Mouse (Mus musculus): Measurements from ENCODE around the gene Amh. TPM values are rescaled to one million over a fixed set of nuclear protein-coding genes. Genes with fewer than 3 reads are reported as not detected.

Amh gene
- polyA plus RNA-seq, 1 experiment from 2014 or later: 0.10 TPM

DNA sequence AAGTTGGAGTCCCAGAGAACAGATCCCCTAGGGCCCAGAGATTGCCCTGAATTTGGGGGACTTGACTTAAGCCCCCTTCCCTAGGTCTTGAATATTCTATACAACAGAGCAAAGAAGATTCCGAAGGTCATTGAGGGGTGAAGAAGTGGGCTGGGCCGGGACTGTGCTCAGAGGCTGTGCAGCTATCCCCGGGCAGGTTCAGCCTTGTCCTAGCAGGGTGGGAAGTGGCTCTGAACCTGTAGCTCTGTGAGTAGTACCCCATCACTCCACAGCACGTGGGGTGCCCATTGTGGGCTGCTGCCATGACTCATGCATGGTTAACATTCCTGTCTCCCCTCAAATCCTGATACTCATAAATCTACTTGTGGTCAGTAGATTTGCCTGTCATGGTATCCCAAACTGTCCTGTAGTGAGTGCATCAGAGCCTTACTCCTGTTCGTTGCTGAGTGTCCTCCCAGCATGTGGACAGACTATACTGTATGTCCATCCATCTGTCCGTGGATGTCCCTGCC is 28.6 kb upstream of the Amh start:
- no peaks in the 10 kb centered on the region for H3K4me1 ChIP-seq (ENCODE audit: control insufficient read depth, insufficient read depth, low read length)
- H3K36me3 ChIP-seq (ENCODE audit: control insufficient read depth, insufficient read depth, low read length): peaks cover 98% of the 10 kb centered on the region
- no peak for ATAC-seq
- WGBS: 88% methylated on average over 6 of the region's 6 CpGs
- no peak overlapping the region for H3K4me3 ChIP-seq (ENCODE audit: low read depth, low read length)
- no peak for DNase-seq (ENCODE audit: low spot score)
- H3K4me2 ChIP-seq (ENCODE audit: low read length): no peak overlapping the region
- H3K9me3 ChIP-seq (replicated peaks; ENCODE audit: control insufficient read depth, low read length): no peaks in the 10 kb centered on the region
- no peaks in the 10 kb centered on the region for H3K27me3 ChIP-seq (replicated peaks; ENCODE audit: control insufficient read depth, insufficient read depth, low read length)
- H3K27ac ChIP-seq (ENCODE audit: low read depth, low read length): no peak overlapping the region
- no peak overlapping the region for H3K9ac ChIP-seq (ENCODE audit: low read length)

DNA sequence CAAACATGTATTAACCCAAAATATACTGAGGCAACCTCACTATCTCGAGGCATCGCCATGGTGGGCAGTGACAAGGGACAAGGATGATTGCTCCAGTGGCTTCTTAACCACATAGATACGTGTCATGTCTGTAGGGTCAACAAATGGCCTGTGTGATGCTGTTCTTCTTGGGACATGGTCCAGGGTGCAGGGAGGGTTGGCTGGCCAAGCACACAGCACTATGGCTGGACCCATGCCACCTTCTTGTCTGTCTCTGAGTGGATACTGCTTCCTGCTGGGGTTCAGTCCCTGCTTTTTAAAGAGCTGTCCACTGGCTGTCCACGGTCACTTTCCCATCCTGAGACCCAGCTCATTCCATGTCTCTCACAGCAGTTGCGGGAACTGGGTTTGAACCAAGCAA is 27.9 kb upstream of the Amh start:
- Histone ChIP-seq H3K27me3 (replicated peaks; ENCODE audit: control insufficient read depth, insufficient read depth, low read length) (no peaks in the 10 kb centered on the region), H3K4me2 (ENCODE audit: low read length) (no peak overlapping the region), H3K9ac (ENCODE audit: low read length) (no peak overlapping the region), H3K36me3 (ENCODE audit: control insufficient read depth, insufficient read depth, low read length) (peaks cover 98% of the 10 kb centered on the region), H3K4me1 (ENCODE audit: control insufficient read depth, insufficient read depth, low read length) (no peaks in the 10 kb centered on the region), H3K9me3 (replicated peaks; ENCODE audit: control insufficient read depth, low read length) (no peaks in the 10 kb centered on the region), H3K27ac (ENCODE audit: low read depth, low read length) (no peak overlapping the region), H3K4me3 (ENCODE audit: low read depth, low read length) (no peak overlapping the region)
- DNase-seq (ENCODE audit: low spot score) (no peak), ATAC-seq (no peak)
- WGBS: 95% methylated on average over 5 of the region's 5 CpGs

DNA sequence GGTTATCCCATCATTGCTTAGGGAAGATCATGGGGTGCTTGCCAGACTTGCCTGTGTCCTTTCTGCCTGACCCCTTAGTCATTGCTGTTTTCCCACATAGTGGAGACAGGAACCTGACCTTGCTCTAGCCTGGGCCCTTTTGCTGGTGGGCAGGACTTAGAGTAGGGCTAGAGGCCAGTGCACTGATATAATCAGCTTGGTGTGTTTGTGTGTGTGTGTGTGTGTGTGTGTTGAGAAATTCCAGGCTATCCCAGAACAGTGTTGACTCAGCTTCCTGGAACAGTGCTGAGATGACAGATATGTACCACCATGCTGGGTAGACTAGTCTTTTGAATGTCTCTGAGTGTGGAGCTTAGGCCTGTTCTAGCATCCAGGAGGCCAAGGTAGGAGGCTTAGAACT is 25.5 kb upstream of the Amh start:
- ATAC-seq: no peak
- peaks cover 98% of the 10 kb centered on the region for H3K36me3 ChIP-seq (ENCODE audit: control insufficient read depth, insufficient read depth, low read length)
- DNase-seq (ENCODE audit: low spot score): no peak
- H3K9ac ChIP-seq (ENCODE audit: low read length): no peak overlapping the region
- no peak overlapping the region for H3K4me3 ChIP-seq (ENCODE audit: low read depth, low read length)
- no peaks in the 10 kb centered on the region for H3K4me1 ChIP-seq (ENCODE audit: control insufficient read depth, insufficient read depth, low read length)
- H3K9me3 ChIP-seq (replicated peaks; ENCODE audit: control insufficient read depth, low read length): no peaks in the 10 kb centered on the region
- no peak overlapping the region for H3K27ac ChIP-seq (ENCODE audit: low read depth, low read length)
- H3K27me3 ChIP-seq (replicated peaks; ENCODE audit: control insufficient read depth, insufficient read depth, low read length): no peaks in the 10 kb centered on the region
- no peak overlapping the region for H3K4me2 ChIP-seq (ENCODE audit: low read length)

- WGBS: 95% methylated on average over 2 of the region's 2 CpGs
- ATAC-seq (no peak), DNase-seq (ENCODE audit: low spot score) (no peak)
- Histone ChIP-seq H3K4me1 (ENCODE audit: control insufficient read depth, insufficient read depth, low read length) (no peaks in the 10 kb centered on the region), H3K9me3 (replicated peaks; ENCODE audit: control insufficient read depth, low read length) (no peaks in the 10 kb centered on the region), H3K9ac (ENCODE audit: low read length) (no peak overlapping the region), H3K36me3 (ENCODE audit: control insufficient read depth, insufficient read depth, low read length) (peaks cover 99% of the 10 kb centered on the region), H3K27me3 (replicated peaks; ENCODE audit: control insufficient read depth, insufficient read depth, low read length) (no peaks in the 10 kb centered on the region), H3K4me3 (ENCODE audit: low read depth, low read length) (no peak overlapping the region), H3K4me2 (ENCODE audit: low read length) (no peak overlapping the region), H3K27ac (ENCODE audit: low read depth, low read length) (no peak overlapping the region)
Measured at GRCm38 (mm10) chr10:80784302-80784701, 20.7 kb upstream of the Amh start.

DNA sequence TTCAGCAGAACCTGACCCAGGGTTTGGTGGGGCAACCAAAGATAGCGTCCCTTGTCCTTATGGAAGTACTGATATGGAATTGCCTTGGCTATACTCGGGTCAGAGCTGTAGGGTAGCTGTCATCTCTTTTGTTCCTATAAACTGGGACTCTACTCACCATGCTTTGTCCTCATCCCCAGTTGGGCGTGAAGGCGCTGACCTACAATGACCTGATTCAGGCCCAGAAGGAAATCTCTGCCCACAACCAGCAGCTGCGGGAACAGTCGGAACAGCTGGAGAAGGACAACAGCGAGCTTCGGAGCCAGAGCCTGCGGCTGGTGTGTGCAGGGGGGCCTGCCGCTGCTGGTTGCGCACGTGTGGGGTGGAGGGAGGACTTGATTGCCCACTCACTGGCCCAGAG is 20.2 kb upstream of the Amh start:
- Histone ChIP-seq H3K36me3 (ENCODE audit: control insufficient read depth, insufficient read depth, low read length) (peaks cover 98% of the 10 kb centered on the region), H3K4me3 (ENCODE audit: low read depth, low read length) (no peak overlapping the region), H3K4me2 (ENCODE audit: low read length) (no peak overlapping the region), H3K27ac (ENCODE audit: low read depth, low read length) (no peak overlapping the region), H3K9ac (ENCODE audit: low read length) (no peak overlapping the region), H3K4me1 (ENCODE audit: control insufficient read depth, insufficient read depth, low read length) (no peaks in the 10 kb centered on the region), H3K9me3 (replicated peaks; ENCODE audit: control insufficient read depth, low read length) (no peaks in the 10 kb centered on the region), H3K27me3 (replicated peaks; ENCODE audit: control insufficient read depth, insufficient read depth, low read length) (no peaks in the 10 kb centered on the region)
- WGBS: 84% methylated on average over 12 of the region's 12 CpGs
- no peak for ATAC-seq
- DNase-seq (ENCODE audit: low spot score): no peak

DNA sequence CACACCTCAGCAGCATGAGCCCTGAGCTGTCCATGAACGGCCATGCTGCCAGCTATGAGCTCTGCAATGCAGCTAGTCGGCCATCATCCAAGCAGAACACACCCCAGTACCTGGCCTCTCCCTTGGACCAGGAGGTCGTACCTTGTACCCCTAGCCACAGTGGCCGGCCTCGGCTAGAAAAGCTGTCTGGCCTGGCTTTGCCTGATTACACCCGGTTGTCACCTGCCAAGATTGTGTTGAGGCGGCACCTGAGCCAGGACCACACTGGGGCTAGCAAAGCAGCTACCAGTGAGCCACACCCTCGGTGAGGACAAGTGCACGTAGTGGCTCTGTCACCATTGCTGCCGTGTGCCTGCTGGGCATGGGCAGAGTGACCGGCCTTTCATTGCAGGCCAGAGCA is 19.1 kb upstream of the Amh start:
- H3K4me1 ChIP-seq (ENCODE audit: control insufficient read depth, insufficient read depth, low read length): no peaks in the 10 kb centered on the region
- no peak overlapping the region for H3K4me2 ChIP-seq (ENCODE audit: low read length)
- H3K27me3 ChIP-seq (replicated peaks; ENCODE audit: control insufficient read depth, insufficient read depth, low read length): no peaks in the 10 kb centered on the region
- H3K36me3 ChIP-seq (ENCODE audit: control insufficient read depth, insufficient read depth, low read length): peaks cover 99% of the 10 kb centered on the region
- no peak for ATAC-seq
- H3K9ac ChIP-seq (ENCODE audit: low read length): no peak overlapping the region
- H3K9me3 ChIP-seq (replicated peaks; ENCODE audit: control insufficient read depth, low read length): no peaks in the 10 kb centered on the region
- H3K4me3 ChIP-seq (ENCODE audit: low read depth, low read length): no peak overlapping the region
- 93% methylated on average over 11 of the region's 11 CpGs for WGBS
- DNase-seq (ENCODE audit: low spot score): no peak
- no peak overlapping the region for H3K27ac ChIP-seq (ENCODE audit: low read depth, low read length)

DNA sequence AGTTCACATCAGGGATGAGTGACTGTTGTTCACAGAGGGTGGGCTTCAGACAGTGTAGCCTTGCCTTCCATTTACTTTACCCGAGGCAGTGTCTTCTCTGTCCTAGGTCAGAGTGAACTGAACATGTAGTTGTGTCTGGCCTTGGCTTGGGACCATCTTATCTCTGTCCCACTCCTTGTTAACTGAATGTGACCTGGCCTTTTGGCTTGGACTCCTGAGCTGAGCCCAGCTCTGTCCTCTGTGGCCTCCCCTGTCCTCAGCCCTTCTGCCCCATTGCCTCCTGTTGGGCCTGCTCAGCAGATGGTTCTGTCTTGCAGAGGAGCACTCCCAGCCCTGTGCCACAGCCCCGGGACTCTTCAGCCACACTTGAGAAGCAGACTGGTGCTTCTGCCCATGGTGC is 17.5 kb upstream of the Amh start:
- Histone ChIP-seq H3K4me2 (ENCODE audit: low read length) (no peak overlapping the region), H3K36me3 (ENCODE audit: control insufficient read depth, insufficient read depth, low read length) (peaks cover 99% of the 10 kb centered on the region), H3K27me3 (replicated peaks; ENCODE audit: control insufficient read depth, insufficient read depth, low read length) (no peaks in the 10 kb centered on the region), H3K27ac (ENCODE audit: low read depth, low read length) (no peak overlapping the region), H3K4me1 (ENCODE audit: control insufficient read depth, insufficient read depth, low read length) (no peaks in the 10 kb centered on the region), H3K9me3 (replicated peaks; ENCODE audit: control insufficient read depth, low read length) (no peaks in the 10 kb centered on the region), H3K9ac (ENCODE audit: low read length) (no peak overlapping the region), H3K4me3 (ENCODE audit: low read depth, low read length) (no peak overlapping the region)
- WGBS: 94% methylated on average over 2 of the region's 2 CpGs
- ATAC-seq (no peak), DNase-seq (ENCODE audit: low spot score) (no peak)

- WGBS: 93% methylated on average over 19 of the region's 19 CpGs
Measured at GRCm38 (mm10) chr10:80790761-80791404, 14.2 kb upstream of the Amh start.

DNA sequence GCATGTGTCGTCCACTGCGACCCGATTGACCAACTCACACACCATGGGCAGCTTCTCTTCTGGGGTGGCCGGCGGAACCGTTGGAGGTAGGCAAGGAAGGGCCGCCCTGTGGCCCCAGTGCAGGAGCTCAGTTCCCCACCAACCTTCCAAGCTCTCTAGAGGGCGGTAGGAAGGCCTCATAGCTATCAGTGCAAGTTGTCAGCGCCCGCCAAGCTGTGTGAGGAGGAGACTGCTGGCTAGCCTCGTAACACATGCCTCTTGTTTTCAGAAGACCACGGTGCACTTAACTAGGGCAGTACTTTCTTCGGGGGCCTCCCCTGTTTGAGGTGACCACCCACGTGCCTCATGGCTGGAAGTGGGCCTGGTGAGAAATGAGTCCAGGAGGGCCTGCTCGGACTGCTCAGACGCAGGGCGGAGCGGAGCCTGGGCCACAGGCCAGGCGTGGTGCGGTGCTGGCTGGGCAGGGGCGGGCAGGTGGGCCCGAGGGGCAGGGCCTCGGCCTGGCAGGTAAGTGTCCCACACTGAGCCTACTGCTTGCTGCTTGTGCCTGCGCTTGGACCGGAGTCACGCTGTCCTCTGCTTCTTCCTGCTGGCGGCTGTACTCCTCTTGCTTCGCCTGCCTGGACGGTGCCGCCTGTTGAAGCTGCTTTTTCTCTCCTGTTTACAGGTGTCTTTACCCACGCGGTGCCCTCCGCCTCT is 13.4 kb upstream of the Amh start:
- WGBS: 88% methylated on average over 33 of the region's 33 CpGs
- Histone ChIP-seq H3K9ac (ENCODE audit: low read length) (no peak overlapping the region), H3K4me3 (ENCODE audit: low read depth, low read length) (no peak overlapping the region), H3K36me3 (ENCODE audit: control insufficient read depth, insufficient read depth, low read length) (peaks cover 99% of the 10 kb centered on the region), H3K27me3 (replicated peaks; ENCODE audit: control insufficient read depth, insufficient read depth, low read length) (no peaks in the 10 kb centered on the region), H3K9me3 (replicated peaks; ENCODE audit: control insufficient read depth, low read length) (no peaks in the 10 kb centered on the region), H3K4me1 (ENCODE audit: control insufficient read depth, insufficient read depth, low read length) (peaks cover 2% of the 10 kb centered on the region; the same call in 1 of the 2 replicates), H3K27ac (ENCODE audit: low read depth, low read length) (no peak overlapping the region), H3K4me2 (ENCODE audit: low read length) (no peak overlapping the region)
- DNase-seq (ENCODE audit: low spot score) (no peak), ATAC-seq (no peak)

More at GRCm38 (mm10) chr10:80790761-80791404, 14.2 kb upstream of the Amh start:
- H3K9me3 ChIP-seq (replicated peaks; ENCODE audit: control insufficient read depth, low read length): no peaks in the 10 kb centered on the region
- H3K36me3 ChIP-seq (ENCODE audit: control insufficient read depth, insufficient read depth, low read length): peaks cover 99% of the 10 kb centered on the region
- no peak overlapping the region for H3K27ac ChIP-seq (ENCODE audit: low read depth, low read length)
- no peak overlapping the region for H3K9ac ChIP-seq (ENCODE audit: low read length)
- H3K27me3 ChIP-seq (replicated peaks; ENCODE audit: control insufficient read depth, insufficient read depth, low read length): no peaks in the 10 kb centered on the region
- no peak overlapping the region for H3K4me3 ChIP-seq (ENCODE audit: low read depth, low read length)
- no peak overlapping the region for H3K4me2 ChIP-seq (ENCODE audit: low read length)
- ATAC-seq (no peak), DNase-seq (ENCODE audit: low spot score) (no peak)
- no peaks in the 10 kb centered on the region for H3K4me1 ChIP-seq (ENCODE audit: control insufficient read depth, insufficient read depth, low read length)

All from forebrain, embryonic 14.5 days (tissue).